Mouse (Mus musculus): Measurements from ENCODE around the gene Dnajb6.

- TF ChIP-seq CTCF (IDR thresholded peaks at IDR 0.05; ENCODE audit: extremely low read depth, insufficient read length, insufficient replicate concordance, low read depth, low read length) (no peak), POLR2A (IDR thresholded peaks at IDR 0.05; ENCODE audit: low read depth, low read length) (no peak)
Observed at GRCm38 (mm10) chr5:29721159-29721558, 14.3 kb upstream of the Dnajb6 start.
